Mouse (Mus musculus) liver, adult 2 months (tissue): ENCODE data around the gene Dag1. TPM values are rescaled to one million over a fixed set of nuclear protein-coding genes. Genes with fewer than 3 reads are reported as not detected.

ENCODE experiments used
- DNase-seq: peaks from one replicate; pipeline ENCODE4 v3.0.0-alpha.2; 2011; ENCODE audit warnings: low read depth, low spot score; ENCODE audit errors: extremely low read depth
- H3K27ac ChIP-seq: fragments of 200-500 bp; replicated peaks from 2 replicates; pipeline ENCODE4 v1.5.1; 2012; ENCODE audit warnings: low read depth, mild to moderate bottlenecking, control low read depth, inconsistent platforms, low read length; ENCODE audit not compliant: insufficient read depth
- H3K27me3 ChIP-seq: fragments of 200-500 bp; 2 replicates; pipeline ENCODE4 v1.6.1; 2012; ENCODE audit warnings: mild to moderate bottlenecking, moderate library complexity, low read length, inconsistent platforms; ENCODE audit not compliant: control insufficient read depth, insufficient read depth
- H3K36me3 ChIP-seq: fragments of 200-500 bp; 2 replicates; pipeline ENCODE4 v1.6.1; 2012; ENCODE audit warnings: low read length, inconsistent platforms; ENCODE audit not compliant: control insufficient read depth, insufficient read depth
- H3K4me1 ChIP-seq: fragments of 200-500 bp; 2 replicates; pipeline ENCODE4 v1.6.1; 2011; ENCODE audit warnings: low read length; ENCODE audit not compliant: control insufficient read depth, insufficient read depth
- H3K4me3 ChIP-seq: fragments of 200-500 bp; 2 replicates; pipeline ENCODE4 v1.5.1; 2011; ENCODE audit warnings: low read depth, mild to moderate bottlenecking, control low read depth, low read length, moderate library complexity; ENCODE audit not compliant: insufficient read depth
- H3K79me2 ChIP-seq: fragments of 200-500 bp; 2 replicates; pipeline ENCODE4 v1.6.1; 2012; ENCODE audit warnings: inconsistent platforms, mild to moderate bottlenecking, low read length, moderate library complexity; ENCODE audit not compliant: control insufficient read depth, insufficient read depth
- H3K9ac ChIP-seq: fragments of 200-500 bp; 2 replicates; pipeline ENCODE4 v1.6.1; 2012; ENCODE audit warnings: low read depth, mild to moderate bottlenecking, control low read depth, inconsistent platforms, low read length
- CTCF ChIP-seq: fragments of 200-500 bp; IDR thresholded peaks from 2 replicates; pipeline ENCODE4 v1.5.1; 2011; ENCODE audit warnings: low read depth, low read length, control low read depth
- POLR2A ChIP-seq: fragments of 200-500 bp; IDR thresholded peaks from 2 replicates; pipeline ENCODE4 v1.6.1; 2011; ENCODE audit warnings: low read length, control low read depth; ENCODE audit not compliant: insufficient read depth; ENCODE audit errors: extremely low read depth
- WGBS: fragments of 180-500 bp; shearing (Covaris S2); methylation state at CpG from one replicate; pipeline ENCODE4 v1.1.7; 2018; 5-methylcytosine and 5-hydroxymethylcytosine counted together
- polyA plus RNA-seq: library from polyadenylated mRNA; depleted of rRNA; stranded (reverse); fragments of >200 nt; gene quantifications from 2 replicates; pipeline ENCODE4 v1.2.3, GENCODE M21; 2012
- total RNA-seq: library from RNA; depleted of rRNA; stranded (reverse); fragments of >200 nt; gene quantifications from 2 replicates; pipeline ENCODE4 v1.2.3, GENCODE M21; 2014

Dag1 gene
- total and polyA plus RNA-seq, 2 experiments = 20.7 to 24.9 TPM

DNA sequence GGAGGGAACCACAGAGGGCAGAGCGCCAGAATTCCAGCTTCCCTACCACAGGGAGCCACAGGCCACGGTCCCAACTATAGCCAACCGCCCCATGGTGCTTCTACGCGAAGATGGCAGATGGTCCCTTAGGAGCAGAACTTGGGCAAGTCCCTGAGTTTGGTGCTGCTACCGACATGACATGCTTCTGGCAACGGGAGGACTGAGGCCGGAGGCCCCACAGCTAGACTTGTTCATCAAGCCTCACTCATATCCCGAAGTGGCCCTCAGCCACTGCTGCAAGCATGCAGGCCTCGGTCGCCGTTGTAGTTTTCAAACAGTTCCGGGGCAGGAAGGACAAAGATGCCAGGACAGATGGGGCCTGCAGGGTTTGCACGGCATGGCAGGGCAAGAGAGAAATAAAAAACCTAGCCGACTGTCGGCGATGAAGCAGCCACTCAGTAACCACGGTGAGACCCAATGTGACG lies 80.2 kb downstream of the Dag1 start:
- 91% methylated on average over 19 of the region's 19 CpGs for WGBS
- Histone ChIP-seq H3K27ac (no peak overlapping the region), H3K9ac (no peak overlapping the region), H3K27me3 (no peaks in the 10 kb centered on the region), H3K36me3 (no peaks in the 10 kb centered on the region), H3K79me2 (no peaks in the 10 kb centered on the region), H3K4me1 (no peaks in the 10 kb centered on the region), H3K4me3 (no peak overlapping the region)
- DNase-seq = no peak
- no peak for TF ChIP-seq CTCF
- no peak for TF ChIP-seq POLR2A

DNA sequence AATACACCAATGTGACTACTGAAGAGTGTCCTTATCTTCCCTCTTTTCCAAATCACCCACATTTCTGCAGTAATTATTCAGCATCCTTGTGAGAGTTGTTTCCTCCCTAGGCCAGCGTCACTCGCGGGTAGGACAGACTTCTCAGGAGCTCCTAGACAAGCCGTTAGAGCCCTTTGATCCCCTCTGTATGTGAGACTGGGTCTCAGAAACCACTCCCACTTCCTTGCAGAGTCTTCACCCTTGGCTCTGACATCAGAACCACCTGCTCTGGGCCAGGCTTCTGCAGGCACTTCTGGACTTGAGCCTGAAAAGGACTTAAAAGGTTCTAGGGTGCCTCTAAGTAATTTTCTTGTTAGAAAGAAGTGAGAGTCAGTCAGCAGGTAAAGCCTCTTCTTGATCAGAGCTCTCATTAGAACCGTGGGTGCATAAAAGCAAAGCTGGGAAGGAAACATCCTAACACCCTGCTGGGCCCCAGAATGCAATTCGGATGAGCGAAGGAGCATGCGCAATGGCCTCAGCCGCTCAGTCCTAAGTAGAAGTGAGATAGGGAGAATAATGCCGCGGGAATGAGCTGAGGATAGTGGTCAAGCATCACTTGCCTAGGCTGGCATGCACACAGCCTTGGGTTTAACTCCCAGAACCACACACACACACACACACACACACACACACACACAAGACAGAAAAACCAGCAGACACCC lies 80.8 kb downstream of the Dag1 start:
- 80% methylated on average over 11 of the region's 11 CpGs for WGBS
- no peaks in the 10 kb centered on the region for H3K36me3 ChIP-seq
- H3K9ac ChIP-seq = no peak overlapping the region
- H3K4me3 ChIP-seq = no peak overlapping the region
- no peak for DNase-seq
- no peaks in the 10 kb centered on the region for H3K4me1 ChIP-seq
- no peak overlapping the region for H3K27ac ChIP-seq
- H3K27me3 ChIP-seq = no peaks in the 10 kb centered on the region
- no peak for TF ChIP-seq CTCF
- TF ChIP-seq POLR2A = no peak
- H3K79me2 ChIP-seq = no peaks in the 10 kb centered on the region

DNA sequence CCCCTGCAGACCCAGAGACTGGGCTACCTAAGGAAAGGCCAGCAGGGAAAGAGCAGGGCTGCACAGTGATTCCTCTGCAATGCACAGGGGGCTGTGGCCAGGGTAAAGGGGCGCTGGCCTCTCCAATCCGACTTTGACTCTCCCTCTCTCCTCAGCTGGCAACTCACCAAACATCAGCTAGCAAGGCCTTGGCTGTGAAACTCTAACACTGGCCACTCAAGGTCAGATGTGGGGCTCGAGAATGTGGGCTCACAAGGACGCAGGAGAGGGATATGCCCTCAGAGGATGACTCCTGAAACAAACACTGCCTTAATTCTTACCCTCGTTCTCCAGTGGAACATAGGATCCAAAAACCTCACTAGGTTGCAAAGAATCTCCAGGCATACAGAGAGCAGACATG lies 85.4 kb downstream of the Dag1 start:
- WGBS = 61% methylated on average over 5 of the region's 5 CpGs
- no peak overlapping the region for H3K9ac ChIP-seq
- H3K79me2 ChIP-seq = no peaks in the 10 kb centered on the region
- H3K4me3 ChIP-seq = no peak overlapping the region
- DNase-seq = no peak
- no peaks in the 10 kb centered on the region for H3K36me3 ChIP-seq
- no peak overlapping the region for H3K27ac ChIP-seq
- no peaks in the 10 kb centered on the region for H3K27me3 ChIP-seq
- H3K4me1 ChIP-seq = 0 out of 2 replicates have a peak, but pooled peaks cover 2% of the 10 kb centered on the region
- TF ChIP-seq CTCF (no peak), POLR2A (no peak)

DNA sequence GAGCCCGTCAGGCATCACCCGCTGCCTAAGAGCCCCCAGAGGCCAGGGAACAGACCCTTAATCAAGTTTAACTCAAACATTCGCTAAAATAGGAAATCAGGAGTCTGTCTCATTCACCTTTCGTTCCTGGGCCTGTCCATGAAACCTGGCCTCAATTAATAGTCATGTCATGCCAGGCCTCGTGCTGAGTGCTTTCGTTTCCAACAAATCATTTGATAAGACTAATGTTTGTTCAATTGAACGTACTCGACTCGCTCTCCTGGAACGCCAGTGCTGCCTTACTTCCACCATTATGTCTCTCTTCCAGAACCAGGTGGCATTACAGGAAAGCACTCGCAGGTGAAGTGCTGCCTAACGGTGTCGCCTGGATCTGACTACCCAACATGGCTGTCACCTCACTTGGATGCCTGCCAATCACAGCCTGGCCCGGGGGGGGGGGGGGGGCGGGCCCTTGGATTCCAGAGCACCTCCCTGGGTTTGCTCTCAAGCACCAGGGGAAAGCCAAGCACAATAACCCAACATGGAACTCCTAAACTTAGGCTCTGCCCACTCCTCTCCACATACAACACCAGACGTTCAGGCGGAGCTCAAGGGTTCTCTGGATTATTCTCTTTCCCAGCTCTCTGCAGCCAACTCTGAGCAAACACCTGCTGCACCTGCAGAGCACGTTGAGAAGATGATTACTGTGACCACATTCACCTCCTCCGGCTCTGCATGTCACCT lies 88.5 kb downstream of the Dag1 start:
- H3K36me3 ChIP-seq = no peaks in the 10 kb centered on the region
- no peak for TF ChIP-seq POLR2A
- no peaks in the 10 kb centered on the region for H3K27me3 ChIP-seq
- no peaks in the 10 kb centered on the region for H3K79me2 ChIP-seq
- DNase-seq = peak; percentile 78
- H3K4me1 ChIP-seq = peaks cover 7% of the 10 kb centered on the region; the same call in 1 of the 2 replicates
- no peak overlapping the region for H3K9ac ChIP-seq
- no peak overlapping the region for H3K27ac ChIP-seq
- WGBS = 61% methylated on average over 19 of the region's 19 CpGs
- H3K4me3 ChIP-seq = no peak overlapping the region

DNA sequence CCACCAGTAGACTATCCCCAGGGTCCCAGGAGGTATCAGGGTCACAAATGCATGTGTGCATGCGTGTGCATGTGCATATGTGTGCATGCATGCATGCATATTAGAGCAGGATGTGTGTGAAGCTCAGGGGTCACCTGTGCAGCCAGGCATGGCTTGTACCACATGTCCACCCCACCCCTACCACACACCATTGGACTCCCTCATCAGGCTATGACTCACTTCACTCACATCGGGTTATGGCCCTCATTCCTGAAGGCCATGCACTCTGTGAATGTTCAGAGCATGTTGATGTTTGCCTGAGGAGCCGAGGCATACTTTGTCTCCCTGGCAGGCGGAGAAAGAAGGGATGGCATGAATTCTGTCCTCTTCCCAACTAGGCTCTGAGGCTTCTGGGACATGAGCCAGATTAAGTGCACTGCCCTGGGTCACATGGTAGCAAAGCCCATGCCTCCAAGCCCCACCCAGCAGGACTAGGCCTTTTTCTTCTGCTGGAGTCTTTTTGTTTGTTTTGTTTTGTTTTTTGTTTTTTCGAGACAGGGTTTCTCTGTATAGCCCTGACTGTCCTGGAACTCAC lies 90.9 kb downstream of the Dag1 start:
- 33% methylated on average over 5 of the region's 5 CpGs for WGBS
- no peaks in the 10 kb centered on the region for H3K27me3 ChIP-seq

More for the DNA sequence above, 90.9 kb downstream of the Dag1 start:
- peak; percentile 91 for DNase-seq
- no peak for TF ChIP-seq POLR2A
- TF ChIP-seq CTCF = no peak
- H3K36me3 ChIP-seq = no peaks in the 10 kb centered on the region
- H3K4me3 ChIP-seq = no peak overlapping the region
- peaks cover 7% of the 10 kb centered on the region; the same call in 1 of the 2 replicates for H3K4me1 ChIP-seq
- no peak overlapping the region for H3K27ac ChIP-seq
- no peak overlapping the region for H3K9ac ChIP-seq
- no peaks in the 10 kb centered on the region for H3K79me2 ChIP-seq
